Mouse (Mus musculus): ENCODE results near the gene Vwce.

The Vwce gene

DNA sequence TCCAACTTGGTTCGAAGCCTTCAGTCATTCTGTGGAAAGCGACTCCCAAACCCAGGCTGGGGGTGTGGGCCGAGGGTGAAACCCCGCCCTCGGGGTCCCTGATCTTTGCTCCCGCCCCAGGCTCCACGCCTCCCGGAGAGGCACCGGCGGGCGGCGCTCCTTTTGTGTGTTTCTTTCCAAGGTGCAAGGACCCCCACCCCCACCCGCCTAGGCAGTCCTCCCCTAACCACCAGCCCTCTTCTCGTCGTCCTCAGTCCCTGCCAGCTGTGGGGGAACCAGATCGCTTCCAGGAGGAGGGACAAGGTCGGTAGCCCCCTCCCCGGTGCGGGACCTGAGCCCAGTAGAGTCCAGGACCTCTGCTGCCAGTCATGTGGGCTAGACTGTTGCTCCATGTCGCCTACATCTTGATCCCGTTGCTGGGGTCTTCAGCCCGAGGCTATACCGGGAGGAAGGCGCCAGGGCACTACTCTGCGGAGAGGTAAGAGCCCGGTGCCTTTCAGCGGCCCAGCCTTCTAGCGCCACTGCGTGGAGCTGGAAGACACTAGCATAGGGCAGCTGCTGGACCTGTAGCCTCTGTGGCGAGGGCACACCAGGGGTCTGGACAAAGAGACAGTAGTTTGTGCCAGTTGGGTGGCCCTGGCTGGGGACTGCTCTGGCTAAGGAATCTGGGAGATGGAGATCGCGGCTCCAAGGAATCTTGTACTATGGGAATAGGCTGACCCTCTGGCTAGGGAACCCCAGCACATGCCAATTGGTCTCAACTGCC lies at the start of gene Vwce:
Vwce (plus strand) TSS at position 108 of the 766 bp plus-strand sequence.
- CTCF ChIA-PET, result no interaction called here

GRCm38 (mm10) chr19:10585112-10585511 lies 48.9 kb upstream of the Vwce start:
- CTCF ChIA-PET, result no interaction called here

DNA sequence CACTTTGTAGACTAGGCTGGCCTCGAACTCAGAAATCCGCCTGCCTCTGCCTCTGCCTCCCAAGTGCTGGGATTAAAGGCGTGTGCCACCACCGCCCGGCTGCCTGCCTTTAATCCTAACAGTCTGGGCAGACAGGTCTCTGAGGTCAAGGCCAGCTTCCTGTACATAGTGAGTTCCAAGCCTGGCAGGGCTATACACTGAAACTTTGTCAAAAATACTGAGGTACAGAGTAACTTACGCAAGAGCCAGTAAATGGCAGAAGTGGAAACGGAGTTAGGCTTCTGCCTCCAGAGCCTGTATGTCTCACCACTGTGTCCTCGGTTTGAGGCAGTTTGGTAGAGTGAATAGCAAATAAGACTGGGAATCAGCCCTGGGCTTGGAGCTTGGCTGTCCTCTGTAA lies 46.8 kb upstream of the Vwce start:
- CTCF ChIA-PET, result no interaction called here

GRCm38 (mm10) chr19:10589127-10589857 lies 44.7 kb upstream of the Vwce start:
- CTCF ChIA-PET, result no interaction called here

DNA sequence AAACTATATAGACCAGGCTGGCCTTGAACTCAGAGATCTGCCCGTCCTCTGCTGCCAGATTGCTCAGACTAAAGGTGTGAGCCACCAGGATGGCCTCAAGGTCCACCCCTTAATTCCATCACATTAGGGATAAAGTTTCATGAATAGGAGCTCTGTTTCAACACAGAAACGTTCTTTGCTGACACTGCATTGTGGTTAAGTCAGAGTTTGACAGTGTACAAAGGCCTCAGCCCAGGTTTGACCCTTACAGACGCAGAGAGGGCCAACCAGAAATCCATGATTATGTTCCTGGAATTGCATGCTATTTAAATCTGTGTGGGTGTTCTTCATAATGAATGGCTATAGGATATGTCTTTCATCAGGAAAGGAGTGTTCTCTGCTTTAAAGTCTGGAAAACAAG lies 43.7 kb upstream of the Vwce start:
- CTCF ChIA-PET, result no interaction called here

DNA sequence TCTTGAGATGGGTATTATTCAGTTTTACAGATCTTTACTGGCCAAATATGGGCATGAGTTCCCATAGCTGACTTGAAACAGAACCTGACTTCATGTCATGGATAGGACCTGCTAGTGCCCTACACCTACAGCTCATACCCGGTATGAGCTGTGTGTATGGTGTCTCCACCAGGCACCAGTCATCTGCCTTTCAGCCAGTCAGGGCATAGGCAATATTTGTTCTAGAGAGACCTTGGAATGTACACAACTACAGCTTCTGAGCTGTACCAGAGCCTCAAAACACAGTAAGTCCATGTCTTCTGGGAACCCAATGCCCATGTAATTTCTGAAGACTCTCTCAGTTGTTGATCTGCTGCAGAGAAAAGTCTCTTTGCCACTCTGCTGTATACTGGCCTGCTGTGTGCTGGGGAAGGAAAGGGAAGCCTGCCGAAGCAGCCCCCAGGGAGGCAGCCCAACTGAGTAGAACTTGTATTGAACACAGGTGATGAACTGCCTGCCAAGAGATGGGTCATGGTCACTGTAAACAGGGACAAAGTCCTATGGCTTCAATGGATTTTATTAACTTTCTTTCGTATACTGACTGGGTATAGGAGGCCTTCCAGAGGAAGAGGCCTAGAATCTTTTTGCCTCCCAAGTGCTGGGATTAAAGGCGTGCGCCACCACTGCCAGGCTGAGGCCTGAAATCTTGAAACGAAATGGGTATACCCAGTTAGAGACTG lies 42.2 kb upstream of the Vwce start:
- CTCF ChIA-PET, result interaction anchor here (0.6 kb wide), 1 partner anchor 161 kb away, joined by 4 read pairs; no protein-coding TSS in a partner anchor

DNA sequence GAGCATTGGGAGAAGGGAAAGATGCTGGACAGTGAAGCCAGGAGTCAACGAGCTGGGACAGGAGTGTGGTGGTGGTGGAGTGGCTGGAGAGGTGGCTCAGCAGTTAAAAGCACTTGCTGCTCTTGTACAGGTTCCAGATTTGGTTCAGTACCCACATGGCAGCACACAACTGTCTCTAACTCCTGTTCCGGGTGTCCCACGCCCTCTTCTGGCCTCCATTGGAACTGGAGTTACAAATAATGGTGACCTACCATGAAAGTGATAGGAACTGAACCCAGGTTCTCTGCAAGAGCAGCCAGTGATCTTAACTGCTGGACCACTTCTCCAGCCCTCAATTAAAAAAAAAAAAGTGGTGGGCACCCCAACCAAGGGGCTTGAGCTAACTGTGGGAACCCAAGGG lies 35.8 kb upstream of the Vwce start:
- CTCF ChIA-PET, result no interaction called here

DNA sequence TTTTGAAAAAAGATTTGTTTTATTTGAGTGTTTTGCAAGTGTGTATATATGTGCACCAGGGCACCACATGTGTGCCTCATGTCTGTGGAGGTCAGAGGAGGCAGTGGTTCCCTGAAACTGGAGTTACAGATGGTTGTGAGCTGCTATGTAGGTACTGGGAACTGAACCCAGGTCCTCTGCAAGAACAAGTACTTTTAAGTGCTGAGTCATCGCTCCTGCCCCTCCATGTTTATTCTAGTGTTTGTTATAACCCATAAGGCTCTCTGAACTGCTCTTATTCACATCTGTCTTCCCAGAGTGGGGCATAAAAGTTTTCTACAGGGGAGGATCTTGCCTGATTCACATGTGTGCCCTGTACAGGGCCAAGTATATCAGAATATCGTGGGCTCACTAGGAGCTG lies 34.4 kb upstream of the Vwce start:
- CTCF ChIA-PET, result no interaction called here

DNA sequence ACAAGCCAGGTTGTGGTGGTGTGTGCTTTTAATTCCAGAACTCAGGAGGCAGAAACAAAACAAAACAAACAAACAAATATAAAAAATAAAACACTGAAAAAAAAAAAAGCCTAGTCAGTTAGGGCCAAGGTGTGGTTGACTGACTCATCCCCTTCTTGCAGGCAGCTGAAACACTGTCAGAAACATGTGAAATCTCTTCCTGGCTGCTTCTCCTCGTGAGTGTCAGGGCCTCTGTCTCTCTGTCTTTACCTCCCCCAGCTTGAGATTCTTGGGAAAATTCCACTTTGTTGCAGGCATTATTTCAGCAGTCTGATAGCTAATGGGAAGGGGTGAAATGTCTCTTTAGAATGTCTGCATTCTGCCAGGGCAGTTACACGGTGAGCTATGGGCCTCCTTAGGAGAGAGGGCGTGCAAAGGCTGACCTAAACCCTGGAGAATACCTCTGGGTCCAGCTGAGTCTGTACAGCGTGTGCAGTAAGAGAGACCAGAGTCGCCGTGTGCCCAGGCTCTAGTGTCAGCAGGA lies 31.7 kb upstream of the Vwce start:
- CTCF ChIA-PET, result interaction anchor here (1.0 kb wide), 1 partner anchor 47 kb away, joined by 6 read pairs; no protein-coding TSS in a partner anchor

DNA sequence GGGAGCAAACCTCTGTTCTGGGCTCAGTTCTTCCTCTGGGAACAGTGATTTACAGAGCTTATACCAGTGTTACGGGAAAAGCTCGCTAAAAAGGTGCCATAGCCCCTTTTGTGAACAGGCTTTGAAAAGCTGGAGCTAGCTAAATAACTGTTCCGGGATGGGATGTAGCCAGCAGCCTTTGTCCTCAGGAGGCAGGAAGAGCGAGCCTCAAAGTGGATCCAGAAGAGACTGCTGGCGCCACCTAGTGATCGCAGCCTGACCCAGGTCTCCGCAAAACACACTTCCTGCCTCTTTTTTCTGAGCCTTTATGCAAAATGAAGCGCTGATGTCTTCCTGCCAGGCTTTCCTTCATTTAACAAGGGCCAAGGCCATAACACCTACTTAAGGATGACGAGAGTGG lies 31.2 kb upstream of the Vwce start:
- CTCF ChIA-PET, result interaction anchor here (1.0 to 1.3 kb wide), 2 partner anchors 48 to 63 kb away, joined by 6 read pairs; no protein-coding TSS in a partner anchor

GRCm38 (mm10) chr19:10603660-10604523 lies 30.1 kb upstream of the Vwce start:
- CTCF ChIA-PET, result interaction anchor here (1.0 to 1.3 kb wide), 2 partner anchors 47 to 65 kb away, joined by 4 to 6 read pairs; partner anchors contain the start of gene Tmem216

DNA sequence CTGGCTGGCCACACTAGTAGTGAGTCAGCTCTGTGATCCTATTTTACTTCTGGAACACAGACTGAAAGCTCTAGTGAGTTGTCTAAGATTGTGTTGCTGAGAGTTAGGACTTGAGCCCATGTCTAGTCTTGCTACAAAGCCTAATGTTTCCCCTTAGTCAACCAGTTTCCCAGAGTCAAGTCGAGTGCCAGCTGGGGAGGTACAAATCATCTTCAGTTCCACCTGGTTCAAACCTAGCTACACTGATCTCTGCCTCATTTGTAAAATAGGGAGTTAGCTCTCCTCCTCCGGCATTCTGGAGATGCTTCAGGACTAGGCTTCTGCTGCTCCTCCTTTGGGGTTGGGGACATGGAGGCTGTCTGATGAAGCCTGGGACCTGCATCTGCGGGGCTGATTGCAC lies 29.5 kb upstream of the Vwce start:
- CTCF ChIA-PET, result interaction anchor here (0.6 to 1.0 kb wide), 2 partner anchors 48 to 100 kb away, joined by 4 read pairs; partner anchors contain the start of gene Tmem216

- CTCF ChIA-PET, result interaction anchor here (0.6 kb wide), 1 partner anchor 106 kb away, joined by 3 read pairs; no protein-coding TSS in a partner anchor
These were observed 28.6 kb upstream of the Vwce start, which contains the start of the genes Ddb1 and Tkfc for GRCm38 (mm10) chr19:10605293-10605900. TSS of gene Ddb1 (plus strand) at chr19:10605327. TSS of gene Tkfc (minus strand) at chr19:10605654.

GRCm38 (mm10) chr19:10605901-10606622 lies 28.0 kb upstream of the Vwce start:
- CTCF ChIA-PET, result interaction anchor here (0.6 kb wide), 1 partner anchor 115 kb away, joined by 4 read pairs; no protein-coding TSS in a partner anchor

DNA sequence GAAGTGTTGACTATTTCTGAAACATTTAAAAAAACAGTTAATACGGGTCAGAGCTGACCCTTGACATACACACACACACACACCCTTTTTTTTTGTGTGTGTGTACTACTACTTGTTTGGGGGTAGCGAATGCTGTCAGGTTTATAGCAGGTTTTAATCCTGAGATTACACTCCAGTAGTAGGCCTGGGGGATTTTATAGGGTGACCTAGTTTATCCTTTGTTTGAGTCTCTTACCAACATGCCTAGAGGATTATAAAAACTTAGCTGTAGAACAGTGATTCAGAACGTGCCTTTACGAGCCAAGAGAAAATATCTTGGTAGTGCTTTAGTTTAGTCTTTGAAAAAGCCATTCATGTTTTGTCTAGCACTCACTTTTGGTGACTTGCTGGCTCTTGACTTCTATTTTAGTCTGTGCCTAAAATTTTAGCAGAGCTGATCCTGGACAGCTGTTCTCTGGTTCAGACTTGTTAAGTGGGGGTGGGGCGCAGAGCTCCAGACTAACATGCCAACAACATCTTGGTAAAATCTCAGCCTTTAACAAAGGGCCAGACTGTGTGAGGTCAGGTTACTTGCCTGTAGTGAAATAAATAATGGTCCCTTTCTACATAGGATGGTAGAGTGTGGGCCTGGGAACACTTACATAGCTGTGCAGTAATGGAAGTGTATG lies 25.3 kb upstream of the Vwce start:
- CTCF ChIA-PET, result interaction anchor here (0.8 kb wide), 1 partner anchor 23 kb away, joined by 6 read pairs; no protein-coding TSS in a partner anchor

DNA sequence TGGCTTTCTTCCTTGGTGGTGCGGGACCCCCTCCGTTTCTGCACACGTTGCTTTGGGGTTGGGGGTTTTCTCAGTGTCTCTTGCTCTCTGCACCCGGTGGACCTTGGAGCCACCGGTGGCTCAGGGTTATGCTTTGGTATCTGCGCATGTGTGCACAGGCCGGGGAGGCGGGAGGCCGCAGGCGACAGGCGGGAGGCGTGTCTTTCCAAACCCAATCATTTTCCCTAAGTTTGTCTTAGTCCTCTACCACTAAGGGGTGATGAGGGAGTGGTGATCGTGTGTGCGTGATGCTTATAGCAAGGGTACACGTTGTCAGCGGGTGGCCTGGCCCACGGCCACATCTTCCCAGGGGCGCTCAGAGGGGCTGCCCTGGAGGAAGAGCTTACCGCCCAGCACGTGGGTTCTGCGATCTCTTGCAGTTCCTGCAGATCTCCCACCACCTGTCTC lies 882 bp downstream of the Vwce start:
- CTCF ChIA-PET, result no interaction called here

DNA sequence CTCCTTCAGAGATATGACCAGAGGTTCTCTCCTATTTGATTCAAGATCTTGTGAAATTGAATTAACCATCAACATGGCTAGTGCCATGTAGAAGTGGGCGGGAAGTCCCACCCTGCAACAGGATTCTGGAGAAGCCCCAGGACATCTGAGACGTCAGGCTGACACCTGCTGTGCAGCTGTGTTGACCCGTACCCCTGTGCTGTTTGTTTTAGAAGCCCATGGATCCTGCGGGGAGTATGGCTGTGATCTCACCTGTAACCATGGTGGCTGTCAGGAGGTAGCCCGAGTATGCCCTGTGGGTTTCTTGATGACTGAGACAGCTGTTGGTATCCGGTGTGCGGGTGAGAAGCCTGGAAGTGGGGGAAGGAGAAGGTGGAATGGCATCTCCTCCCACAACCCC lies 3.8 kb downstream of the Vwce start:
- CTCF ChIA-PET, result no interaction called here

DNA sequence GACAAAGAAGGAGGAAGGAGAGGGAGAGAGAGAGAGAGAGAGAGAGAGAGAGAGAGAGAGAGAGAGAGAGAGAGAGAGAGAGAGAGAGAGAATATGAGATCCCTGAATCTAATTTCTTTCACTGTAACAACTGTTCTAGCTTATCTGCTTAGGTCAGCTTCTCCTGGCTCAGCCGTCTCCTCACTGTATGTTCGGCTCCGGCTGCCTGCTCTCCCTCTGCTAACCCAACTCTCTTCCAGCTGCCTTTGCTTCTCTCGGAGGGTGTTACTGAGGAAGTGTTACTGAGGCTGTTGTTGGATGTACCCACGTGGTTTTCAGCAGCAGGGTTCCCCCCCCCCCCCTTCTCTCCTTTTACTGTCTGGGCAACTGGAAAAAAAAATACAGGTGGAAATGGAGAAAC lies 6.1 kb downstream of the Vwce start:
- CTCF ChIA-PET, result no interaction called here

Data from spleen, embryonic (tissue).